Mouse (Mus musculus) heart, embryonic 10.5 days (tissue): ENCODE data around the gene Kcnk7. TPM values are rescaled to one million over a fixed set of nuclear protein-coding genes. Genes with fewer than 3 reads are reported as not detected.

Experiments
- DNase-seq: peaks from one replicate; pipeline ENCODE4 v3.0.0-alpha.2; 2017; ENCODE audit warnings: low spot score
- H3K27ac ChIP-seq: fragments of 300-500 bp; sonication (generic); 2 replicates; pipeline ENCODE4 v1.5.1; 2016; ENCODE audit warnings: mild to moderate bottlenecking
- H3K27me3 ChIP-seq: fragments of 300-500 bp; sonication (generic); 2 replicates; pipeline ENCODE4 v1.6.1; 2016; ENCODE audit warnings: mild to moderate bottlenecking; ENCODE audit not compliant: poor library complexity, insufficient read depth, severe bottlenecking
- H3K36me3 ChIP-seq: fragments of 300-500 bp; sonication (generic); 2 replicates; pipeline ENCODE4 v1.6.1; 2016; ENCODE audit warnings: mild to moderate bottlenecking, moderate library complexity
- H3K4me1 ChIP-seq: fragments of 300-500 bp; sonication (generic); 2 replicates; pipeline ENCODE4 v1.6.1; 2016; ENCODE audit warnings: mild to moderate bottlenecking
- H3K4me3 ChIP-seq: fragments of 300-500 bp; sonication (generic); 2 replicates; pipeline ENCODE4 v1.5.1; 2016; ENCODE audit warnings: mild to moderate bottlenecking, moderate library complexity
- H3K9me3 ChIP-seq: fragments of 300-500 bp; sonication (generic); 2 replicates; pipeline ENCODE4 v1.6.1; 2016; ENCODE audit warnings: mild to moderate bottlenecking, moderate library complexity
- WGBS: fragments of 180-500 bp; shearing (Covaris S2); methylation state at CpG from one replicate; pipeline ENCODE4 v1.1.7; 2016; 5-methylcytosine and 5-hydroxymethylcytosine counted together
- polyA plus RNA-seq: library from polyadenylated mRNA; unstranded; fragments of >200 nt; fragmentation: Nextera tagmentation; extraction: Ambion mirVana; gene quantifications from 2 replicates; pipeline ENCODE4 v1.2.1, GENCODE M21; 2016

Kcnk7 gene
- polyA plus RNA-seq, 1 experiment from 2014 or later = not detected

- H3K4me3 ChIP-seq = peak overlapping the region; percentile 97; the same call in 1 of the 2 replicates
- no peak for DNase-seq
- 89% methylated on average over 7 of the region's 7 CpGs for WGBS
- peaks cover 64% of the 10 kb centered on the region for H3K36me3 ChIP-seq
- H3K9me3 ChIP-seq = no peaks in the 10 kb centered on the region
- H3K27ac ChIP-seq = peak overlapping the region; percentile 91; the same call in 1 of the 2 replicates
- H3K4me1 ChIP-seq = peaks cover 51% of the 10 kb centered on the region
- no peaks in the 10 kb centered on the region for H3K27me3 ChIP-seq
Measured at GRCm38 (mm10) chr19:5722848-5723425, 18.8 kb downstream of the Kcnk7 start.

GRCm38 (mm10) chr19:5723934-5724548, 19.9 kb downstream of the Kcnk7 start:
- Histone ChIP-seq H3K4me3 (peak overlapping the region; percentile 97), H3K4me1 (peaks cover 58% of the 10 kb centered on the region), H3K27ac (peak overlapping the region; percentile 91), H3K27me3 (no peaks in the 10 kb centered on the region), H3K9me3 (no peaks in the 10 kb centered on the region), H3K36me3 (peaks cover 53% of the 10 kb centered on the region)
- 40% methylated on average over 4 of the region's 4 CpGs for WGBS
- no peak for DNase-seq

GRCm38 (mm10) chr19:5724549-5724941, 20.4 kb downstream of the Kcnk7 start:
- DNase-seq = peak; percentile 85
- Histone ChIP-seq H3K4me3 (peak overlapping the region; percentile 97), H3K4me1 (peaks cover 59% of the 10 kb centered on the region), H3K27ac (peak overlapping the region; percentile 91), H3K9me3 (no peaks in the 10 kb centered on the region), H3K27me3 (no peaks in the 10 kb centered on the region), H3K36me3 (peaks cover 48% of the 10 kb centered on the region)
- WGBS = 28% methylated on average over 7 of the region's 7 CpGs

- WGBS = 31% methylated on average over 12 of the region's 12 CpGs
- peaks cover 45% of the 10 kb centered on the region for H3K36me3 ChIP-seq
Measured at GRCm38 (mm10) chr19:5725029-5725707, 21.0 kb downstream of the Kcnk7 start.

GRCm38 (mm10) chr19:5725767-5726515, 21.8 kb downstream of the Kcnk7 start, which contains the start of gene Ehbp1l1:
Gene Ehbp1l1 (minus strand): TSS chr19:5726317.
- peak within 1 kb of the TSS; percentile 91 for H3K27ac ChIP-seq
- H3K36me3 ChIP-seq = peaks cover 41% of the 10 kb centered on the region
- DNase-seq = peak; percentile 89
- peak within 1 kb of the TSS; percentile 97 for H3K4me3 ChIP-seq
- 5% methylated on average over 49 of the region's 49 CpGs for WGBS
- no peaks in the 10 kb centered on the region for H3K27me3 ChIP-seq
- H3K9me3 ChIP-seq = no peaks in the 10 kb centered on the region
- peaks cover 73% of the 10 kb centered on the region for H3K4me1 ChIP-seq

More at GRCm38 (mm10) chr19:5725029-5725707, 21.0 kb downstream of the Kcnk7 start:
- Histone ChIP-seq H3K4me1 (peaks cover 65% of the 10 kb centered on the region), H3K27me3 (no peaks in the 10 kb centered on the region), H3K4me3 (peak overlapping the region; percentile 97), H3K27ac (peak overlapping the region; percentile 91), H3K9me3 (no peaks in the 10 kb centered on the region)
- peak; percentile 89 for DNase-seq

GRCm38 (mm10) chr19:5726961-5727578, 22.9 kb downstream of the Kcnk7 start:
- no peak for DNase-seq
- WGBS = 66% methylated on average over 15 of the region's 15 CpGs
- Histone ChIP-seq H3K36me3 (peaks cover 30% of the 10 kb centered on the region), H3K9me3 (no peaks in the 10 kb centered on the region), H3K4me1 (peaks cover 80% of the 10 kb centered on the region), H3K27ac (peak overlapping the region; percentile 91; the same call in 1 of the 2 replicates), H3K4me3 (peak overlapping the region; percentile 97), H3K27me3 (no peaks in the 10 kb centered on the region)

GRCm38 (mm10) chr19:5727701-5728100, 23.5 kb downstream of the Kcnk7 start:
- Histone ChIP-seq H3K4me3 (peak overlapping the region; percentile 97), H3K9me3 (no peaks in the 10 kb centered on the region), H3K36me3 (peaks cover 24% of the 10 kb centered on the region), H3K27ac (peak overlapping the region; percentile 91; the same call in 1 of the 2 replicates), H3K27me3 (no peaks in the 10 kb centered on the region), H3K4me1 (peaks cover 77% of the 10 kb centered on the region)
- WGBS = 3% methylated on average over 14 of the region's 14 CpGs
- DNase-seq = peak; percentile 92

- WGBS = 13% methylated on average over 37 of the region's 37 CpGs
- Histone ChIP-seq H3K4me3 (peak overlapping the region; percentile 97), H3K36me3 (peaks cover 13% of the 10 kb centered on the region), H3K27me3 (no peaks in the 10 kb centered on the region), H3K27ac (peak overlapping the region; percentile 98), H3K9me3 (no peaks in the 10 kb centered on the region), H3K4me1 (peaks cover 72% of the 10 kb centered on the region)
- peak; percentile 86 for DNase-seq
Measured at GRCm38 (mm10) chr19:5728631-5729443, 24.7 kb downstream of the Kcnk7 start.

- WGBS = under 1% methylated on average over 37 of the region's 37 CpGs
- peak within 1 kb of the TSS; percentile 97 for H3K4me3 ChIP-seq
- DNase-seq = peak; percentile 95
- H3K27me3 ChIP-seq = no peaks in the 10 kb centered on the region
- peaks cover 66% of the 10 kb centered on the region for H3K4me1 ChIP-seq
- H3K36me3 ChIP-seq = peaks cover 8% of the 10 kb centered on the region
- H3K9me3 ChIP-seq = no peaks in the 10 kb centered on the region
- peak within 1 kb of the TSS; percentile 98 for H3K27ac ChIP-seq
Measured at GRCm38 (mm10) chr19:5729444-5729815, 25.3 kb downstream of the Kcnk7 start, which contains the start of gene Fam89b. Gene Fam89b (minus strand): TSS chr19:5729653.

GRCm38 (mm10) chr19:5730314-5731186, 26.4 kb downstream of the Kcnk7 start:
- H3K4me3 ChIP-seq = peak overlapping the region; percentile 89
- H3K27ac ChIP-seq = peak overlapping the region; percentile 79
- no peaks in the 10 kb centered on the region for H3K9me3 ChIP-seq
- no peak for DNase-seq
- H3K27me3 ChIP-seq = 0 out of 2 replicates have a peak, but pooled peaks cover 6% of the 10 kb centered on the region
- WGBS = 74% methylated on average over 29 of the region's 29 CpGs
- H3K36me3 ChIP-seq = peaks cover 8% of the 10 kb centered on the region
- H3K4me1 ChIP-seq = peaks cover 55% of the 10 kb centered on the region
